Mouse (Mus musculus) spleen, adult 2 months (tissue): ENCODE data around the gene Necab2.

ENCODE experiments used
- CTCF ChIP-seq: fragments of 200-500 bp; IDR thresholded peaks from 2 replicates; pipeline ENCODE4 v1.5.1; 2011; ENCODE audit warnings: mild to moderate bottlenecking, inconsistent platforms; ENCODE audit not compliant: insufficient read depth, insufficient read length, insufficient replicate concordance; ENCODE audit errors: extremely low read depth
- POLR2A ChIP-seq: fragments of 200-500 bp; IDR thresholded peaks from 2 replicates; pipeline ENCODE4 v1.6.1; 2011; ENCODE audit warnings: low read depth, low read length, inconsistent platforms

GRCm38 (mm10) chr8:119433582-119434174 lies 12.8 kb upstream of the Necab2 start, which contains the start of gene Osgin1:
- TF ChIP-seq CTCF (no peak), POLR2A (no peak)
